Mouse (Mus musculus) cerebellum, postnatal 14 days (tissue): ENCODE measurements around the gene Nup160.

Source experiments
- DNase-seq, 2 experiments: peaks; one replicate each; pipeline ENCODE4 v3.0.0; 2021; ENCODE audit warnings: mixed read lengths in 2 of 2

Nup160 gene

GRCm38 (mm10) chr2:90745740-90746537 is 68.9 kb downstream of the Nup160 start:
- peak in 1 of 2 experiments; percentile 68 for DNase-seq

- DNase-seq, result peak; percentile 31 to 38
Observed at GRCm38 (mm10) chr2:90746538-90746865, 69.5 kb downstream of the Nup160 start.

- no peak for DNase-seq
Observed at GRCm38 (mm10) chr2:90747131-90747530, 70.1 kb downstream of the Nup160 start.

GRCm38 (mm10) chr2:90749676-90750459 is 72.9 kb downstream of the Nup160 start:
- DNase-seq, result no peak

- no peak for DNase-seq
Observed at GRCm38 (mm10) chr2:90753565-90753964, 76.5 kb downstream of the Nup160 start.

- DNase-seq, result no peak
Observed at GRCm38 (mm10) chr2:90754188-90754587, 77.2 kb downstream of the Nup160 start.

GRCm38 (mm10) chr2:90765123-90765522 is 88.1 kb downstream of the Nup160 start:
- DNase-seq, result no peak

- DNase-seq, result no peak
Observed at GRCm38 (mm10) chr2:90781323-90781722, 104.3 kb downstream of the Nup160 start.

- peak in 1 of 2 experiments; percentile 16 for DNase-seq
Observed at GRCm38 (mm10) chr2:90781938-90782337, 104.9 kb downstream of the Nup160 start.

- peak; percentile 19 for DNase-seq
Observed at GRCm38 (mm10) chr2:90782458-90782857, 105.4 kb downstream of the Nup160 start, which contains the start of gene Agbl2. Agbl2 (plus strand) TSS chr2:90782727.

- peak; percentile 31 to 40 for DNase-seq
Observed at GRCm38 (mm10) chr2:90782901-90783486, 106.0 kb downstream of the Nup160 start.
